Mouse (Mus musculus) 3T3-L1 (cell line): ENCODE measurements at regions not wholly inside any gene's neighbourhood (a gene's known extent, or its start where the extent isn't known, plus 50 kb on each side); places are given as distances from the start of the nearest gene placed in this dataset.

Experiments
- DNase-seq: peaks from one replicate; pipeline ENCODE4 v3.0.0-alpha.2; 2015; ENCODE audit warnings: low read depth, low spot score

DNA sequence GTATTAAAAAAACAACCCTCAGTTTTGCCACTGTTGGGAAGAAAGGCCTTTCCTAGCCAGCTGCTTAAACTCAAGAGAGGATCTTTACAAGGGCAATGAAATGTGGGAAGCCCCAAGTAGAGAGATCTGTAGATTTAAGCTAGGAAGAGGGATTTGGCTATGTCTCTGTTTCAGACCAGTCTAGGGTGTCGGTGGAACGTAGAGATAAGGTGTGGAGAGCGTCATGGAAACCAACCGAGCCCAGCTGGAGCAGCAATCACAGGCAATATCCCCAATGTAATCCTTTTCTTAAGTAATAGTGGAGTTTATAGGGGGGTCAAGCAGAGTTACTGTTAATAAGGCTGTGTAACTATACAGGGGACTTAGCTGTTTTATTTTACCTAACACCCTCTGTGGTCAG, 204.6 kb upstream of the Mme start:
- no peak for DNase-seq

- no peak for DNase-seq
Measured at GRCm38 (mm10) chr3:63070786-63071185, 170.6 kb upstream of the Mme start.

DNA sequence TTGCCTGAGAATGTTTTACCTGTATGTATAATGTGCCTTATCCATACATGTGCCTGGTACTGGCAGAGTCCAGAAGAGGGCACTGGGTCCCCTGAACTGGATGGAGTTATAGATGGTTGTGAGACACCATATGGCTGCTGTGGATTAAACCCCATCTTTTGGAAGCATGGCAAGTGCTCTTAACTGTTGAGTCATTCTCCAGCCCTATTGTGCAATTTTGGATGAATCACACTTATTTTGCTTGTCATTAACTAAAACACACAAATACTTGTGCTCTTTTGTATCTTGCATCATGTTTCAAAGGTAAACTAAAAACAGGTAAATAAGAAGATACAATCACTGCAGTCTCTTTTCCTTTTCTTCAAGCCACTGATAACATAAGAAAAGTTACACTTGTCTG, 168.3 kb upstream of the Mme start:
- peak; percentile 81 for DNase-seq

- DNase-seq, result peak; percentile 45
Measured at GRCm38 (mm10) chr3:63078181-63078580, 163.2 kb upstream of the Mme start.

DNA sequence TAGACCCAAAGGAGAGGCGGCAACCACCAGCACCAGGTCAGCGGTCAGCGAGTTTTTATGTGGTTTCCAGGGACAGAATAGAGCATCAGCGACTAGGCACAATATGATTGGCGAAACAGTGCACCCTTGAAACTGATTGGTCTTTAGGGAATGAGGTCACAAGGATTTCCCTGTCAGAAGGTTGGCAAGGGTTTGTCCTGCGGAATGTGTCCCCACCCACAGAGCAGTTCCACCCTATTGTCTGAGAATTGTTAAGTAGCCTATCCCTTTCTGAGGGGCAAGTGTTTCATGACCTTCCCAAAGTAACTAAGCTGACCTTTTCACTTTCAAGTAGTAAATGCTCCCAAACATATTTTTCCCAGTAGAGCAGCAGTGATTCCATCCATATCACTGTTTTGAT, 159.2 kb upstream of the Mme start:
- no peak for DNase-seq

- peak; percentile 84 for DNase-seq
Measured at GRCm38 (mm10) chr3:63085426-63085825, 155.9 kb upstream of the Mme start.

GRCm38 (mm10) chr3:63092901-63093300, 148.4 kb upstream of the Mme start:
- peak; percentile 82 for DNase-seq

GRCm38 (mm10) chr3:63115216-63115615, 126.1 kb upstream of the Mme start:
- no peak for DNase-seq

DNA sequence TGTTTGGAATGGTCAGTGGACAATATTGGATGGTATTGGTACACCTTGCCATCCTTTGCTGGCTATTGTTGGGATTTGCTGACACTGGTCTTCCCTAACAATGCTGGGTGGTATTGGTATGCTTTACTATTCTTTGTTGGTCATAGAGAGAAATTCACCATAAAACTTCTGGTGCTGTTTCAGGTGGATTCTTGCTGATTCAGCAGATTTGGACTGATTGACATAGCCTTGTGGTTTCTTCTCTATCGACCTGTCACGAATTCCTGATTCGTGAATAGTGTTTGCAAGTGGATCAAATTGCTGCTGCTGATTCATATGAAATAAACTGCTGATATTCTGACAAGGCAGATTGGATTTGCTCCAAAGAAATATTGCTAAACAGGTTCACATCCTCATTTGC, 109.5 kb upstream of the Mme start:
- peak; percentile 27 for DNase-seq

- peak; percentile 84 for DNase-seq
Measured at GRCm38 (mm10) chr3:63137391-63138147, 103.8 kb upstream of the Mme start.

GRCm38 (mm10) chr3:63146237-63146636, 95.1 kb upstream of the Mme start:
- no peak for DNase-seq

DNA sequence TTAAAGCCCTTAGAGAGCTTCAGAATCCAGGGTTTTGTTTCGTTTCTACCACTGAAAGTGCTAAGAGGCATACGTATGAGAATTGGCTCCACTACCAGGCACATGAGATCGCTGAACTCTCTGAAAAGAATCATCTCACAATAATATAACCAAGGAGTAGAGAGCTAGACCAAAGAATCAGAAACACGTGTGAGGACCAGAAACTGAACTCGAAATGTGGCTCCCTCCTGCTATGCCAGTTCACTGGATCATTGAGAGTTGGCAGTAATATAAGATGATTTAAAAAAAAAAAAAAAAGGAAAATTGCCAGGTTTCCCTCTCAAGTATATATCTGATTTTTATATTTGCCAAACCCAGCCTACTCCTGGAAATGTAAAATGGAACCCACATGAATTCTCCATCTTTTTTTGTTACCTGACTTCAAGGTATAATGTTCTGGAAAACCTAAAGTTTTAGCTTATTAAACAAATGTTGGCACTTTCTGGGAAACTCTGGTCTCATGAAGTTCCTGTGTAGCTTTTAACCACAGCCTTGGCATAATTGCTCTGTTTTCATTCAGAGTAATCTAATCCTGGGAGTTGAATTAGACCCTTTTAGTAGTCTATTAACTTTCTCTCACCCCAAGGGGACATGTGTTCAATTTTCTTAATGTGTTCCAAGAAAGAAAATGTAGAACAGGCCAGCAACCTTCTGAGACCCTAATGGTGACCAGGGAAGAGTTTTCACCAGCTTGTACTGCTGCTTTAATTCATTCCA, 58.7 kb upstream of the Mme start:
- DNase-seq, result peak; percentile 36

DNA sequence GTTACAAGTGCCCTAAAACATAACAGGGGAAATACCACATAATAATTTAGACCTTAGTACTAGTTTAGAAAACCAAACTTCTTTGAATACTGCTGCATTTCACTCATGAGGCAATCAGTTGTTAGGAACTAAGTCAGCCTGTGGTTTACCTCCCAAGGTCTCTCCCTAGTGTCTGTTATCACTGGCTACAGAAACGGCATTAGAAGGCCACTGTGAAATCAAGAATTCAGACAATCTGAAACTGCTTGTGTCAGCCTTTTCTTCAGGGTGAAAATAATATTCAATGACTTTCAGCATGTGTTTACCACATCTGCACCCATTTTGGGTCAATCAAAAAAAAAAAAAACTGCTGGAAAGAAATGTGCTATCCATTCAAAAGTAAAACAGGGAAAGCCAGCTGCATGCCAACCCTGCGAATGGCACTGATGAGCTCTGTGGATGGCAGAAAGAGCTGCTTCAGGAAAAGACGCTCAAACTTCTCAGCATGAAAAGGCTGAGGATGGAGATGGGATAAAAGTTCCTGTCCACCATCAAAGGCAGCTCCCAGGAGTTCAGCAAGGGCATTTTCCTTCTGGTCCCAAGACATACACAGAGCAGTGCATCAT, 53.4 kb upstream of the Mme start:
- DNase-seq, result peak; percentile 39
